Mouse (Mus musculus) testis, adult 2 months (tissue): ENCODE measurements around the gene Xylt1.

Source experiments
- CTCF ChIP-seq: fragments of 200-500 bp; IDR thresholded peaks from 2 replicates; pipeline ENCODE4 v1.5.1; 2012; ENCODE audit warnings: low read depth, mild to moderate bottlenecking, inconsistent platforms, low read length, moderate library complexity; ENCODE audit not compliant: control insufficient read depth, insufficient read depth, insufficient replicate concordance
- POLR2A ChIP-seq: fragments of 200-500 bp; IDR thresholded peaks from 2 replicates; pipeline ENCODE4 v1.6.1; 2012; ENCODE audit warnings: low read depth, mild to moderate bottlenecking, inconsistent platforms, low read length, moderate library complexity; ENCODE audit not compliant: control insufficient read depth

GRCm38 (mm10) chr7:117521369-117521768, 140.6 kb downstream of the Xylt1 start:
- TF ChIP-seq CTCF (no peak), POLR2A (no peak)
